Mouse (Mus musculus): Measurements from ENCODE around the gene Hyls1.
A peak's percentile ranks its signal among the peaks of the same experiment; 100 is the strongest.

Gene Hyls1

DNA sequence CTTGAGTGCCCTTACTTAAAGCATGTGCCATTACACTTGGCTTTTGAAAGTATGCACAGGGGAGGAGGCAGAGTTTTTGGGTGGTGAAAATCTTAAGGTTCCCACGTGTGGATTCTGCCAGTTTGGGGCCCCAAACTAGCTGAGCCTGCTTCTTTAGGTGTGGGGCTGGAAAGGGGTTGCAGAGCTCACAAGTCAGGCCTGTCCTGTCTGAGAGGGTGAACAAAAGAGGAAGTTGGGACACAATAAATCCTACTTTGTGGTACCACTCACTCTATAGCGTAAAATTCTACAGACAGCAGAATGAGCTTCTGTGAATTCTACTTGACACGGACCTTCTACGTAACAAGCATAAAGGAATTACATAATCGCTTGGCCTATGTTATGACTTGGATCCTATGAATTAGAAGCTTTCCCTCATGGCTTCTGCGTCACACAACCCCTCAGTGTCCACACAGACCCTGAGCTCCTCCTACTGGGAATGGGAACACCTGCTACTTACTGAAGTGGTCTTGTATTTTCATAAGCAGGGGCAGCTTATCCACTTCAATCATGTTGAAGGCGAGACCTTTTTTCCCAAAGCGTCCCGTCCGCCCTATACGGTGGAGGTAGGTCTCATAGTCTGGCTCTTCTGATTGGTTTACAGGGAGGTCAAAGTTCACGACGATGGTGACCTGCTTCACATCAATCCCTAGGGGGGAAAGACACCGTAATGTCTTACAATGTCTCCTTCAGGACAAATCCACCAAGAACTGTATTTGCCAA, 26.9 kb downstream of the Hyls1 start:
- no peak for DNase-seq

DNA sequence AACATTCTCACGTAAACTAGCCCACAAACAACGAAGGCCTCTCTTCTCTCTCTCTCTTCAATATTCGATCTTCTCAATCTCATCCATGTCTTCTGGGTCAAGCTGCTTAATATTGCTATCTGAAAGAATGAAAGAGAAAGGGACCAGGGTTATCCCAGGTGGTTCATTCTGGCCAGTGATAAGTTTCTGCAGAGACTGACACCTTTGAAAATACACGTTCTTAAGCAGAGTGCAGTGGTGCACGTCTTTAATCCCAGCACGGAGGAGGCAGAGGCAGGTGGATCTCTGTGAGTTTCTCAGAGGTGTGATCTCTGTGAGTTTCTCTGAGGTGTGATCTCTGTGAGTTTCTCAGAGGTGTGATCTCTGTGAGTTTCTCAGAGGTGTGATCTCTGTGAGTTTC, 28.3 kb downstream of the Hyls1 start:
- DNase-seq, result no peak

DNA sequence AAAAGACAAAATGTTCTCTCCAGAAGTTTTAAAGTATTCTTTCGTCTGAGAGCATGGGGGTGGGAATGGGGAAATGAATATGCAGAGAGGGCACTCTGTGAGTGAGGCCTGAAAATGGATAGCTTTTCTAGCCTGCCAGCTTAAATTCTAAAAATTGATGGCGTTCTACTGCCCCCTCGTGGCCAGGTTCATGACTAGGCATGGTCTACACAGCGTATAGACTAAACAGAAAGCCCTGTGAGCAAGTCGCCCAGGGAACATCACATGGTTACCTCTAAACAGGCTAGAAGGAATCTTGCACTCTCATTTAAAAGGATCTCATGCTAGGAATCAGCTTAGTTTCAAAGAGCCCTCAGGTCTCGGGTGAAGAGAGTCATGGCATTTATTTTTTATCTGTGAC, 28.7 kb downstream of the Hyls1 start:
- DNase-seq, result peak; percentile 90

DNA sequence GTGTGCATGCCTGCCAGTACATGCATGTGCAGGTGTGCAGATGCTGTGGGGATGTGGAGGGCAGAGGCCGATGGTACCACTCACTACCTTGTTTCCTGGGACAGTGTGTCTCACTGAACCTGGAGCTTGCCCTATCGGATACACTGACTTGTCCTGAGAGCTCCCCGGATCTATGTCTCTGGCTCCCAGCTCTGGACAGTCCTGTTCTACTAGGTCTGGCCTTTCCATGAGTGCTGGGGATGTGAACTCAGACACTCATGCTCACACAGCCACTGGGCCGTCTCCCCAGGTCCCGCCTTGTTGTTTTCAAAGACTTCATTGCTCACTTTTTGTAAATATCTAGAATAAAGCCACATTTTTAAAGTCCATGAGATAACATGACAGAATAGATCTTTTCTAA, 29.2 kb downstream of the Hyls1 start:
- no peak for DNase-seq

DNA sequence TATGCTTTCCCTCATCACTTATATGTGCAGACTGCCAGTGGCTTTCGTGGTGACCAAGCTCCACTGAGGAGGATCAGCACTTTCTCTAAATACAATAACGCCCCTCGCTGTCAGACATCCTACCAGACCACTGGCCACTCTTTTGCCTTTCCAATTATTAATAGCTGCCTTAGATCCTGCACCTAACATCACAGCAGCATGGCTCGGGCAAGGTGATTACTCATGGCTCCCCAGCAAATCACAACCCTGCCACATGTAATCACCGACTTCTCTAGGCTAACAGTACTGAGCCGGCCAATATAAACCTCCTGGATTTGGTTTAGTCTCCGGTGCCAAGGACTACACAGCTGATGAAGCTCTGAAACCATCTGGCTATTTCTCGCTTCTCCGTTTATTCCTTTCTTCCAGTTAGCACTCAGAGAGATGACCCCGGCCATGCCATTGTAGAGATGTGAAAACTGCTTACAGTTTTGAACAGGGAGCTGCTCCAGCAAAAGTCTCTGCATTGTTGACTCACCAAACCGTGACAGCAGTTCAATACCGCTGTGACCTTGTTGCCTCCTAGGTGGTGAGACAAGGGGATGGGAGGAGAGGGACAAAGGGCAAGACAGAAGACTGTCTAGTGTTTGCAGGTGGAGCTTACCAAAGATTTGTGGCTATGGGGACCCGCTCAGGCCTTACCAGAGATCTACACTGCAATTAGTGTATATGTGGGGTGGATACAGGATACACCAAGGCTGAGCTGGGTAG, 31.0 kb downstream of the Hyls1 start:
- no peak for DNase-seq

DNA sequence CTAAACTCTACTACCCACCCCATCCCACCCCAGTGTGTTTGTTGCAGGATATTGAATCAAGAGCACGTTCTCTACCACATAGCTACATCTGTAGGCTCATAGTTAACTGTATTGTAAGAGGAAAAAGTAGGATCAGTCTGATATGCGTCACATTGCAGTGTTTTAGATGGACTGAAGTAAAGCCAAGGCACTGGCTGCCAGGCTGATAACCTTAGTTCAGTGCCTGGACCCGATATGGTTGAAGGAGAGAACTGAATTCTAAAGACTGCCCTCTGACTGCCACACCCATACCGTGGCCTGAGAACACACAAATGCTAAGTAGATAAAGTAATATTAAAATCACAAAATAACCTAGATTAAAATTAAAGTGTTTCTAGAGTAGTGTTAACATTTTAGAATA, 34.3 kb downstream of the Hyls1 start:
- DNase-seq, result no peak

DNA sequence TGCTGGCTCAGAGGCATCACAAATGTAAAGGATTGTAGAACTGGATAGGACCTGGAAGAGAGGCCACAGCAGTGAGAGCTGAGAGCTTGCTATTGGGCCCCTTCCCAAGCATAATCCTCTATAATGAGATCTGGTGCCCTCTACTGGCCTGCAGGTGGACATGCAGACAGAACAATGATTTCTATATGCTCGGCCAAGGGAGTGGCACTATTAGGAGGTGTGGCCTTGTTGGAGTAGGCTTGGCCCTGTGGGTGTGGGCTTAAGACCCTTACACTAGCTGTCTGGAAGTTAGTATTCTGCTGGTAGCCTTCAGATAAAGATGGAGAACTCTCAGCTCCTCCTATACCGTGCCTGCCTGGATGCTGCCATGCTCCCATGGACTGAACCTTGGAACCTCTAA, 35.1 kb downstream of the Hyls1 start:
- DNase-seq, result peak; percentile 38

DNA sequence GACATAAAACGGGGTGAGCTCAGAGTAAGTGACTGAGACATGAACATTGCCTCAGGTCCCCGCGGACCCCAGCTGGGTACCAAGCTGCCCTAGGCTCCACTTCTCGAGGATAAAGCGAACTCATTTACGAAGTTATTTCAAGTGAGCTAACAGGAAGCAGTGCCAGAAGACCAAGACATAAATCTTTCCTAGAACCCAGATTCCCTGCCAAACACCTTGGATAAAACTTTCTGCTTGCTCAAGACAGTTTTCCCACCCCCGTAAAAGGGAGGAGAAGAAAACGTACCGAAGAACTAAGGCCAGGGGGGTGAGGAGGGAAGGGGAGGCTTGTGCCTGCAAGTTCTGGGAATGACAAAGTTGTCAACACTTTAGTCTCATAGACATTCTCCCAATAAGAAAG, 36.9 kb downstream of the Hyls1 start:
- DNase-seq, result no peak

DNA sequence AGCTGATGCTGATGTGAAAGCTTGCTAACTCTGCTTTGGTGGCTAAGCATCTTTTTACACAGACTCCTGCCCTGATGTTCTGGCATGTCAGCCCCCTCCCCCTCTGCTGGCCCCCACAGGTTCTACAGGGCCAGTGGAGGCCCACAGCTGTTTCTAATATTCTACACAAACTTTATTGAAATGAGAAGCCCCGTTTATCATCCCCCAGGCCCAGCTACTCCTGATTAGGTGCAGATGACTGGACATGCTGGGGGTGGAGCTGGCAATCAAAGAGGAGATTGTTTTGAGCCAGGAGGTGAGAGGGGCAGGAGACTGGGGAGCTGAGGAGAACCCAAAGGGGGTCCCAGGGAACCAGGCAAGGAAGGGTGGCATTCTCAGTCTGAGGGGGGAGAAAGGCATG, 40.4 kb downstream of the Hyls1 start:
- no peak for DNase-seq

DNA sequence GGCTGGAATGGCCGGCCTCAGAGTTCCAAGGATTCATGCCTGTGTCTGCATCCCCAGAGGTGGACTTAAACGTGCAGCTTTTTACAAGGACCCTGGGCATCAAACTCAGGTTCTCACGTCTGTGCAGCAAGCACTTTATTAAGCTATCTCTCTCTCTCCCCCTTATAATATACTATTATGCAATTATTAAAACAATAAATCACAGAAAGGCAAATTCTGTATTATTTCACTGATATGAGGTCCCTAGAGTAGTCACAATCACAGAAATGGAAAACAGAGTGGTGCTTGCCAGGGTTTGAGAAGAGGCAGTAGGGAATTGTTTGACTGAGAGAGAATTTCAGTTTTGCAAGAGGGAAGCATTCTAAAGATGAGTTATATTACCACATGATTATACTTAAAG, 41.1 kb downstream of the Hyls1 start:
- no peak for DNase-seq

DNA sequence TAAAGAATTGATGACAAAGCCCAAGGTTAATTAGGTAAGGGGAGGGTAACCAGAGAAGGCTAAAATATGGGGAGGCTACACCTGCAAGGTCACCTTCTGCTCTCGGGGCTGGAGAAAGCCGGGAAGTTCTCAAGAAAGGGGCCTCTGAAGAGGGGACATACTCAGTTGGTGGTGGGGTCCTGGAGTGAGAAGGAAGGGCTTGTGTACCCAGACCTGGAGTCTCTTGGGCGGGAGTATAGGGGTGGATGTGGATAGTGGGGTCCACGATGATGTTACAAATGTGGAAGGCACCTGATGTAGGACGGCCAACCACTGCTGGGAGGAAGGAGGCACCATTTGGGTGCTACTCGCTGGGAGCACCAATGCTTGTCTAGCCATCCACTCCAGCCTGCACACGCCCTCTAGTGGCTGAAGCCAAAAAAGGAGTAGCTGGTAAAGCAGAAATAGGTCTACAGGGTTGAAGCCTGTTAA, 46.2 kb downstream of the Hyls1 start:
- peak; percentile 76 for DNase-seq

DNA sequence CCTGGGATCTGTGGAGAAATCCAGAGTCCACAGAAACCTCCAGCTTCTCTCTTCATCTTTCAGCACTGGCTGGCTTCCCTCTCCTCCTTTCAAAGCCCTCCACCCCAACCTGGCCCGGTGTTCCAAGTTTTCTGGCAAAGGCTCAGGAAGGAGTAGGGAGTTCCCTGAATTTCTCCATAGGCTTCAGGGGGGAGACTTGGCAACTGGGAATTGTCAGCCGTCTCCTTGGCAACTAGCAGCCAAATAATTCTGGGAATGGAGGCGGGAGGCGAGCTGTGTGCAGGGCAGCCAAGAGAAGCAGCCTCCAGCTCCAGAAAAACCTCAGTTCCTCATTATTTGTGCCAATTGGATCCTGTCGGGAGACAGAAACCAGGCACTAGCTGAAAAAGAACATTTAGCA, 46.7 kb downstream of the Hyls1 start:
- peak; percentile 28 for DNase-seq

DNA sequence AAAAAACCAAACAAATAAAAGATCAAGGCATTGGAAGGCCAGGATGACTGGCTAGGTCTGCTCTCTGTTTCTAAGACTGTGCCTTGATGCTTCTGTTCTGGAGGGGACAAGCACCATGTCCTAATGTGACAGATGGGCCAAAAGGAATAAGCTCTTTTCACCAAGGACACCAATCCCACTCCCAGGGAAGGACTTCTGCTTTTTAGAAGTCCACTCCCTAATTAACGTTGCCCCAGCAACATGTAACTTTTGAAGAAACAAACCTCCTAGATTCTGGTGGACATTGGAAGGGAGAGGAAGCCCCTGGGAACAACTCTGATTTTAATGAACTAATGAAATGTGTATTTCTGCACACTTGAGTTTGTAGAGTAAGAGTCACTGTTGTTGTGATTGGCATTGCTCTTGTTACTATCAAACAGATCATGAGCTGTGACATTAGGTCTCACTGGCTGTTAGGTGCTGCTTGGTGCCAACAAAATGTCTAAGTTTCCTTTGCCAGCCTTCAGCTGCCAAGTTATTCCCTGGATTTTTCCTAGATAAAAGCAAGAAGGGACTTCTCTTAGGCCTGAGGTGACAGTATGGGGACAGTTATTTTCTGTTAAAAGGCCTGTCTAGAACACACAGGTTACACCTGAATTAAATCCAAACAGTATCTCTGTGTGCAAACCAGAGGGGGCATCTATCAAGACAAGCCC, 47.2 kb downstream of the Hyls1 start:
- no peak for DNase-seq

DNA sequence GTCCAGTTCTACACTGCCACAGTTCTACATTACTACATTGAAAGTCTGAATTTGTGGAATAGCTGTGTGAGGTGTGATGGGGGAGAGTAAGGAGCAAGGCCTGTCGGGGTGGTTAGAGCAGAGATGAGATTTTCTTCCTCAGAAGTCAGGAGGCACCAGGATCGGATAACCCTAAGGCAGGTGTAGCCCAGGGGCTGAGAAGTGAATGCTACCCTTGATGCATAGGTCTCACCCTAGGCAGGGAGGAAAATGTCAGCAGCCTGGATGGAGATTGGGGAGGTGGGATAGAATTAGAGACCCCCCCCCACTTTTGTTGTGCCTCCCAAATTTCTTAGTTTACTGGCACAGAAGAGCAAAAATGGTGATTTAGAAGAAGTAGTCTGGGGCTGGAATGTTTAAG, 48.0 kb downstream of the Hyls1 start:
- DNase-seq, result no peak

DNA sequence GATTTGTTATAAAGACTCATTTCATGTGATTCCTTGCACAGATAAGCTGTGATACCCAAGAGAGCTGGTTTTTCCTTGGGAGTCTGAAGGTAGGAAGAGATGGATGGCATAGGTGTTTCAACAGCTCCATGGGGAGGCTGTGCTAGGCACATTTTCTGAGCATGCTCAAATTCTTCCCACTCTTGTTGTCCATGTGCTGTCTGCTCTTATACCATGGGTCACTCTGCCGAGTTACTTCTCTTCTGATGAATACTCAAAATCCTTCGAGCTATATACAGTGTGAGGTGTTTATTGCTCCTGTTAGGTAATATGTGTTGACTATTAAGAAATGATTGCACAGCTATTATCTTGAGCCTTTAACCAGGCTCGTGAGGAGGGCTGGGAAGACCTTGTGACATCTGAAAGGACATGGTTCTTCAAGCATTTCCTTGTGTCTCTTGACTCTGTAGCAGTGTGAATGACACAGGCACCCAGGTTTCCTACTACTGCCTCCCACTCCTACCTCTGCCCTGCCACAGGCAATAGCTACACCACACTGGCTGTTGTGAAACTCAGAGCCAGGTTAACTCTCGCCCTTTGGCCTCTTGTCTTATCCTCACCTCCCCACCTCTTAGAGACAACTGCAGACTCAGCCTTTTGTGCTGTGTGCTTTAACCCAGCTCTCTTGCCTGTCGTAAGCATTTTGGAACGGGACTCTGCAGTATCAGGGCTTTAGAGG, 49.4 kb downstream of the Hyls1 start:
- DNase-seq, result no peak

DNA sequence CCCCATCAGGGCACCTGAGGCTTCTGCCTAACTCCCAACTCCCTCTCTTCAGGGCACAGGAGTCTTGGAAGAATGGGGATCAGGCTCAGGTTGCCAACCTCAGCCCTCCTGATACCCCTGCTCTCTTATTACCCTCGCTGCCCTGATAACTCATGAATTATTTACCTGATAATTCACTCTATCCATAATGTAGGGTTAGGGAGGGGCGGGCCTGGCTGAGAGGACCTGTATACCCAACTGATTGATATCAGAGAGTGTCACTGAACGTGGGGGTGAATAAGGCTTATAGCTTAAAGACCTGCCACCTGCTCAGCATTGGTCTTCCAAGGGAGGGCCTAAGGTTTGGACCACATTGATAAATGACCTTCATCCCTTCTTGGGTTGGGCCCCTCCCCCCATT, 52.0 kb downstream of the Hyls1 start, which contains the start of gene Gm1113:
Gm1113 (minus strand) TSS at position 101 of the 400 bp plus-strand sequence.
- DNase-seq, result no peak

DNA sequence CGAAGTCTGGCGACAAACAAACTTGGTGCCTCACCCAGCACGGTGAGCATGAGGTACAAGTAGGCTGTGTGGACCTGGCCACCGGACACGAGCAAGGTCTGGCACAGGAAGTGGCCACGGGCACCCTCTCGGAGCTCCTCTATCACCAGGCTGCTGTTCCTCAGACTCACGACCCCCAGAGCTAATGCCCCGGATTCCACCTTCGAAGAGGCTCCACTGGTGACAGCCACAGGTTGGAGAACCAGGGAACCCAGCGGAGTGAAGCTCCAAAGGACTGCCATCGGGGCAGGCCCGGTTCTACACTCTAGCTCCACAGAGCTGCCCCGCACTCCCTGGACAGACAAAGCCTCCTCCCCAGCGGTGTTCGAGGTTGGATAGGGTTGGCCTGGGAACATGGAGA, 53.5 kb downstream of the Hyls1 start:
- DNase-seq, result no peak

DNA sequence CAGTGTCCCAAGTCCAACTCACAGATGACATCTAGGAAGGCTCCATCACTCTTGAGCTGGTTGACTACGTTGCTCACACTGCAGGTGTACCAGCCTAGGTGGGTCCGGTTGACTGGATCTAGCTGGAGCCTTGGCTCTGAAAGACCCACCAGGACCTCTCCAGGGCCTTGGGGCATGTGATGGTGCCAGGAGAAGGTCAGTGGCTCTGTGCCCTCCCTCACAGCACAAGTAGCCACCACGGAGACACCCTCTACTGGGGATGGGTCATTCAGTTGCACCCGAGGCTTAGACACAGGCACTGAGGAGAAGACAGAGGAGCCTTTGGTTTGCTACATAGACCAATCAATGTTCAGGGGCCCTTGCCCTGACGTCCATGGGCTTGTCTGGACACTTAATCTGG, 54.0 kb downstream of the Hyls1 start:
- no peak for DNase-seq

DNA sequence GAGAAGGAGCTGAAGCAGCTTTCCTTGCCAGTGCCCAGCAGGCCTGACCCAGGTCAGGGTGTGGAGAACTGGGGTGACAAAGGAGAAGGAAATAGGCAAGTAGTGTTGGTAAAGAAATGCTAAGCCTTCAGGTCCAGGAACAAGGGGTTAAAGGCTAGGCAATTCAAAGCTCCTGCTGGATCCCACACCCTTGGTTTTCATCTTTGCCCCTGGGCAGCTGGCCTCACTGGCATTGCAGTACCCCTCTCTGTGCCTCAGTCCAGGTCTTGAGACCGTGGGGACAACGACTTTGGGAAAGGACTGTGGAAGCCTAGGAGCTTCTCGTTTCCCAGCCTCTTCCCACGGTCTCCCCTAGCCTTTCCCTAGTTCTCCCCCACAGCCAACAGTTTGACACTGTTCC, 56.3 kb downstream of the Hyls1 start:
- no peak for DNase-seq
